Mouse (Mus musculus): ENCODE results near the gene Hyal4. TPM values are rescaled to one million over a fixed set of nuclear protein-coding genes. Genes with fewer than 3 reads are reported as not detected.

The Hyal4 gene
- polyA plus RNA-seq, 2 experiments: not detected

GRCm38 (mm10) chr6:24732945-24733344 lies 15.2 kb upstream of the Hyal4 start, which contains the start of gene Hyal6:
TSS of gene Hyal6 (plus strand) at chr6:24733245.
- DNase-seq (ENCODE audit: low spot score) (no peak), ATAC-seq (ENCODE audit: low FRiP score, low read depth) (no peak)
- WGBS: 78% methylated on average over 3 of the region's 3 CpGs
- Histone ChIP-seq H3K27ac (replicated peaks; ENCODE audit: low read depth, low read length) (no peak within 1 kb of the TSS), H3K27me3 (ENCODE audit: control insufficient read depth, insufficient read depth, low read length) (no peaks in the 10 kb centered on the region), H3K4me1 (ENCODE audit: control insufficient read depth, insufficient read depth, low read length) (no peaks in the 10 kb centered on the region), H3K9me3 (ENCODE audit: control insufficient read depth, low read length) (no peaks in the 10 kb centered on the region), H3K4me2 (replicated peaks; ENCODE audit: low read depth, low read length, severe bottlenecking) (no peak within 1 kb of the TSS), H3K36me3 (ENCODE audit: control insufficient read depth, insufficient read depth, low read length) (no peaks in the 10 kb centered on the region), H3K9ac (ENCODE audit: low read depth, low read length, severe bottlenecking) (no peak within 1 kb of the TSS), H3K4me3 (replicated peaks; ENCODE audit: low read length) (no peak within 1 kb of the TSS)
- TF ChIP-seq POLR2A (IDR thresholded peaks at IDR 0.05; ENCODE audit: borderline replicate concordance, extremely low read depth, insufficient read depth, insufficient read length): no peak

- DNase-seq (ENCODE audit: low spot score): no peak
- ATAC-seq (ENCODE audit: low FRiP score, low read depth): no peak
- no peak overlapping the region for H3K4me2 ChIP-seq (replicated peaks; ENCODE audit: low read depth, low read length, severe bottlenecking)
These were observed 13.6 kb upstream of the Hyal4 start for GRCm38 (mm10) chr6:24734565-24734964.

GRCm38 (mm10) chr6:24759281-24759680 lies 11.2 kb downstream of the Hyal4 start:
- DNase-seq (ENCODE audit: low spot score): no peak
- Histone ChIP-seq H3K9me3 (ENCODE audit: control insufficient read depth, low read length) (no peaks in the 10 kb centered on the region), H3K27me3 (ENCODE audit: control insufficient read depth, insufficient read depth, low read length) (no peaks in the 10 kb centered on the region), H3K4me3 (replicated peaks; ENCODE audit: low read length) (no peak overlapping the region), H3K27ac (replicated peaks; ENCODE audit: low read depth, low read length) (no peak overlapping the region), H3K4me1 (ENCODE audit: control insufficient read depth, insufficient read depth, low read length) (no peaks in the 10 kb centered on the region), H3K36me3 (ENCODE audit: control insufficient read depth, insufficient read depth, low read length) (no peaks in the 10 kb centered on the region), H3K9ac (ENCODE audit: low read depth, low read length, severe bottlenecking) (no peak overlapping the region), H3K4me2 (replicated peaks; ENCODE audit: low read depth, low read length, severe bottlenecking) (no peak overlapping the region)
- TF ChIP-seq POLR2A (IDR thresholded peaks at IDR 0.05; ENCODE audit: borderline replicate concordance, extremely low read depth, insufficient read depth, insufficient read length): no peak
- 0 out of 2 replicates have a peak, but pooled peaks have one; percentile 4 for ATAC-seq (ENCODE audit: low FRiP score, low read depth)
- 50% methylated on average over 3 of the region's 3 CpGs for WGBS

More at GRCm38 (mm10) chr6:24734565-24734964, 13.6 kb upstream of the Hyal4 start:
- Histone ChIP-seq H3K9ac (ENCODE audit: low read depth, low read length, severe bottlenecking) (no peak overlapping the region), H3K4me1 (ENCODE audit: control insufficient read depth, insufficient read depth, low read length) (no peaks in the 10 kb centered on the region), H3K36me3 (ENCODE audit: control insufficient read depth, insufficient read depth, low read length) (no peaks in the 10 kb centered on the region), H3K27me3 (ENCODE audit: control insufficient read depth, insufficient read depth, low read length) (no peaks in the 10 kb centered on the region), H3K27ac (replicated peaks; ENCODE audit: low read depth, low read length) (no peak overlapping the region), H3K9me3 (ENCODE audit: control insufficient read depth, low read length) (no peaks in the 10 kb centered on the region), H3K4me3 (replicated peaks; ENCODE audit: low read length) (no peak overlapping the region)
- TF ChIP-seq POLR2A (IDR thresholded peaks at IDR 0.05; ENCODE audit: borderline replicate concordance, extremely low read depth, insufficient read depth, insufficient read length): no peak
- 76% methylated on average over 6 of the region's 6 CpGs for WGBS

GRCm38 (mm10) chr6:24766261-24766660 lies 18.1 kb downstream of the Hyal4 start:
- H3K4me2 ChIP-seq (replicated peaks; ENCODE audit: low read depth, low read length, severe bottlenecking): no peak overlapping the region
- ATAC-seq (ENCODE audit: low FRiP score, low read depth) (no peak), DNase-seq (ENCODE audit: low spot score) (no peak)
- H3K27me3 ChIP-seq (ENCODE audit: control insufficient read depth, insufficient read depth, low read length): no peaks in the 10 kb centered on the region
- WGBS: 91% methylated on average over 2 of the region's 2 CpGs
- H3K4me3 ChIP-seq (replicated peaks; ENCODE audit: low read length): no peak overlapping the region
- H3K9ac ChIP-seq (ENCODE audit: low read depth, low read length, severe bottlenecking): no peak overlapping the region
- H3K9me3 ChIP-seq (ENCODE audit: control insufficient read depth, low read length): no peaks in the 10 kb centered on the region
- no peaks in the 10 kb centered on the region for H3K36me3 ChIP-seq (ENCODE audit: control insufficient read depth, insufficient read depth, low read length)
- no peak overlapping the region for H3K27ac ChIP-seq (replicated peaks; ENCODE audit: low read depth, low read length)
- H3K4me1 ChIP-seq (ENCODE audit: control insufficient read depth, insufficient read depth, low read length): no peaks in the 10 kb centered on the region
- TF ChIP-seq POLR2A (IDR thresholded peaks at IDR 0.05; ENCODE audit: borderline replicate concordance, extremely low read depth, insufficient read depth, insufficient read length): no peak

- TF ChIP-seq POLR2A (IDR thresholded peaks at IDR 0.05; ENCODE audit: borderline replicate concordance, extremely low read depth, insufficient read depth, insufficient read length): no peak
- Histone ChIP-seq H3K27ac (replicated peaks; ENCODE audit: low read depth, low read length) (no peak overlapping the region), H3K27me3 (ENCODE audit: control insufficient read depth, insufficient read depth, low read length) (no peaks in the 10 kb centered on the region), H3K4me3 (replicated peaks; ENCODE audit: low read length) (no peak overlapping the region), H3K9ac (ENCODE audit: low read depth, low read length, severe bottlenecking) (no peak overlapping the region), H3K9me3 (ENCODE audit: control insufficient read depth, low read length) (no peaks in the 10 kb centered on the region), H3K4me2 (replicated peaks; ENCODE audit: low read depth, low read length, severe bottlenecking) (no peak overlapping the region), H3K4me1 (ENCODE audit: control insufficient read depth, insufficient read depth, low read length) (no peaks in the 10 kb centered on the region), H3K36me3 (ENCODE audit: control insufficient read depth, insufficient read depth, low read length) (no peaks in the 10 kb centered on the region)
- DNase-seq (ENCODE audit: low spot score) (no peak), ATAC-seq (ENCODE audit: low FRiP score, low read depth) (no peak)
- WGBS: 55% methylated on average over 2 of the region's 2 CpGs
These were observed 31.1 kb downstream of the Hyal4 start for GRCm38 (mm10) chr6:24779182-24779581.

GRCm38 (mm10) chr6:24790888-24791287 lies 42.8 kb downstream of the Hyal4 start, which contains the start of gene Spam1:
TSS of gene Spam1 (plus strand) at chr6:24791188.
- no peak within 1 kb of the TSS for H3K4me2 ChIP-seq (replicated peaks; ENCODE audit: low read depth, low read length, severe bottlenecking)
- no peaks in the 10 kb centered on the region for H3K27me3 ChIP-seq (ENCODE audit: control insufficient read depth, insufficient read depth, low read length)
- ATAC-seq (ENCODE audit: low FRiP score, low read depth) (no peak), DNase-seq (ENCODE audit: low spot score) (no peak)
- TF ChIP-seq POLR2A (IDR thresholded peaks at IDR 0.05; ENCODE audit: borderline replicate concordance, extremely low read depth, insufficient read depth, insufficient read length): no peak
- H3K36me3 ChIP-seq (ENCODE audit: control insufficient read depth, insufficient read depth, low read length): no peaks in the 10 kb centered on the region
- H3K27ac ChIP-seq (replicated peaks; ENCODE audit: low read depth, low read length): no peak within 1 kb of the TSS
- H3K9ac ChIP-seq (ENCODE audit: low read depth, low read length, severe bottlenecking): no peak within 1 kb of the TSS
- H3K9me3 ChIP-seq (ENCODE audit: control insufficient read depth, low read length): no peaks in the 10 kb centered on the region
- H3K4me3 ChIP-seq (replicated peaks; ENCODE audit: low read length): no peak within 1 kb of the TSS
- H3K4me1 ChIP-seq (ENCODE audit: control insufficient read depth, insufficient read depth, low read length): no peaks in the 10 kb centered on the region

Other genes with a start within 250 kb of the Hyal4 start
- gene Iqub, start 233.3 kb upstream of the Hyal4 start, polyA plus RNA-seq (2012; rRNA removed): 0.06 and 0.08 TPM in 2 replicates
- not detected in 2 replicates for gene Iqub, start 233.3 kb upstream of the Hyal4 start, polyA plus RNA-seq (2014; fragmentation: Nextera tagmentation; extraction: Ambion mirVana)
- gene Ndufa5, start 220.3 kb upstream of the Hyal4 start, polyA plus RNA-seq (2012; rRNA removed): 14.8 and 38.9 TPM in 2 replicates
- gene Ndufa5, start 220.3 kb upstream of the Hyal4 start, polyA plus RNA-seq (2014; fragmentation: Nextera tagmentation; extraction: Ambion mirVana): 304 and 326 TPM in 2 replicates
- gene Asb15, start 220.2 kb upstream of the Hyal4 start, polyA plus RNA-seq (2012; rRNA removed): 0.03 and 0.04 TPM in 2 replicates
- not detected in 2 replicates for gene Asb15, start 220.2 kb upstream of the Hyal4 start, polyA plus RNA-seq (2014; fragmentation: Nextera tagmentation; extraction: Ambion mirVana)
- gene Lmod2, start 150.6 kb upstream of the Hyal4 start, polyA plus RNA-seq (2012; rRNA removed): 2.2 and 4.1 TPM in 2 replicates
- gene Lmod2, start 150.6 kb upstream of the Hyal4 start, polyA plus RNA-seq (2014; fragmentation: Nextera tagmentation; extraction: Ambion mirVana): 2.1 and 3.1 TPM in 2 replicates
- 30.8 and 34.8 TPM in 2 replicates for gene Wasl, start 83.3 kb upstream of the Hyal4 start, polyA plus RNA-seq (2012; rRNA removed)
- gene Wasl, start 83.3 kb upstream of the Hyal4 start, polyA plus RNA-seq (2014; fragmentation: Nextera tagmentation; extraction: Ambion mirVana): 57.6 and 70.2 TPM in 2 replicates
- not detected in 2 replicates for gene Hyal6, start 15.1 kb upstream of the Hyal4 start, polyA plus RNA-seq (2012; rRNA removed)
- not detected in 2 replicates for gene Hyal6, start 15.1 kb upstream of the Hyal4 start, polyA plus RNA-seq (2014; fragmentation: Nextera tagmentation; extraction: Ambion mirVana)
- gene Spam1, start 42.9 kb downstream of the Hyal4 start, polyA plus RNA-seq (2012; rRNA removed): not detected in 2 replicates
- gene Spam1, start 42.9 kb downstream of the Hyal4 start, polyA plus RNA-seq (2014; fragmentation: Nextera tagmentation; extraction: Ambion mirVana): not detected in 2 replicates
- not detected in 2 replicates for gene Hyal5, start 109.7 kb downstream of the Hyal4 start, polyA plus RNA-seq (2012; rRNA removed)
- gene Hyal5, start 109.7 kb downstream of the Hyal4 start, polyA plus RNA-seq (2014; fragmentation: Nextera tagmentation; extraction: Ambion mirVana): not detected in 2 replicates
- gene Tmem229a, start 208.0 kb downstream of the Hyal4 start, polyA plus RNA-seq (2012; rRNA removed): 0.62 and 0.82 TPM in 2 replicates
- gene Tmem229a, start 208.0 kb downstream of the Hyal4 start, polyA plus RNA-seq (2014; fragmentation: Nextera tagmentation; extraction: Ambion mirVana): 0.75 and 0.87 TPM in 2 replicates